Mouse (Mus musculus) limb, embryonic 15.5 days (tissue): ENCODE data around the gene Pabpc1l. TPM values are rescaled to one million over a fixed set of nuclear protein-coding genes. Genes with fewer than 3 reads are reported as not detected.

Experiments
- ATAC-seq: fragments of 200-750 bp; cut with Nextera tagmentation; 2 replicates; pipeline ENCODE4 v1.8.0; 2017; ENCODE audit warnings: low read depth, moderate TSS enrichment; ENCODE audit not compliant: insufficient number of reproducible peaks, low FRiP score, low TSS enrichment
- H3K27ac ChIP-seq: fragments of 300-500 bp; sonication (generic); 2 replicates; pipeline ENCODE4 v1.5.1; 2015; ENCODE audit warnings: moderate library complexity, mild to moderate bottlenecking, inconsistent platforms
- H3K27me3 ChIP-seq: fragments of 300-500 bp; sonication (generic); 2 replicates; pipeline ENCODE4 v1.6.1; 2015; ENCODE audit warnings: inconsistent platforms
- H3K36me3 ChIP-seq: fragments of 300-500 bp; sonication (generic); 2 replicates; pipeline ENCODE4 v1.6.1; 2015; ENCODE audit warnings: inconsistent platforms
- H3K4me1 ChIP-seq: fragments of 300-500 bp; sonication (generic); 2 replicates; pipeline ENCODE4 v1.6.1; 2015; ENCODE audit warnings: inconsistent platforms
- H3K4me2 ChIP-seq: fragments of 300-500 bp; sonication (generic); 2 replicates; pipeline ENCODE4 v1.6.1; 2015; ENCODE audit warnings: mild to moderate bottlenecking, inconsistent platforms
- H3K4me3 ChIP-seq: fragments of 300-500 bp; sonication (generic); 2 replicates; pipeline ENCODE4 v1.5.1; 2015; ENCODE audit warnings: mild to moderate bottlenecking, inconsistent platforms
- H3K9ac ChIP-seq: fragments of 300-500 bp; sonication (generic); 2 replicates; pipeline ENCODE4 v1.6.1; 2015; ENCODE audit warnings: inconsistent platforms
- H3K9me3 ChIP-seq: fragments of 300-500 bp; sonication (generic); 2 replicates; pipeline ENCODE4 v1.6.1; 2016; ENCODE audit warnings: inconsistent platforms
- WGBS: fragments of 180-500 bp; shearing (Covaris S2); methylation state at CpG from one replicate; pipeline ENCODE4 v1.1.7; 2015; 5-methylcytosine and 5-hydroxymethylcytosine counted together
- polyA plus RNA-seq: library from polyadenylated mRNA; unstranded; fragments of >200 nt; fragmentation: Nextera tagmentation; extraction: Ambion mirVana; gene quantifications from 2 replicates; pipeline ENCODE4 v1.2.1, GENCODE M21; 2015

The Pabpc1l gene
- polyA plus RNA-seq: 1.5 and 2.8 TPM in 2 replicates

- H3K27ac ChIP-seq: no peak within 1 kb of the TSS
- H3K4me1 ChIP-seq: no peaks in the 10 kb centered on the region
- H3K27me3 ChIP-seq: no peaks in the 10 kb centered on the region
- H3K9me3 ChIP-seq: no peaks in the 10 kb centered on the region
- 83% methylated on average over 16 of the region's 16 CpGs for WGBS
- no peak within 1 kb of the TSS for H3K9ac ChIP-seq
- no peaks in the 10 kb centered on the region; the same call in 1 of the 2 replicates for H3K36me3 ChIP-seq
- no peak for ATAC-seq
- no peak within 1 kb of the TSS for H3K4me3 ChIP-seq
- H3K4me2 ChIP-seq: no peak within 1 kb of the TSS
These were observed at the start of gene Pabpc1l for GRCm38 (mm10) chr2:164025150-164025549. TSS of gene Pabpc1l (plus strand) at chr2:164025450.

- H3K4me3 ChIP-seq: no peak overlapping the region
- no peaks in the 10 kb centered on the region for H3K9me3 ChIP-seq
- no peaks in the 10 kb centered on the region for H3K36me3 ChIP-seq
- no peak overlapping the region for H3K27ac ChIP-seq
- H3K4me2 ChIP-seq: no peak overlapping the region
- H3K9ac ChIP-seq: no peak overlapping the region
- no peaks in the 10 kb centered on the region for H3K27me3 ChIP-seq
- H3K4me1 ChIP-seq: no peaks in the 10 kb centered on the region
- 0 out of 2 replicates have a peak, but pooled peaks have one; percentile 44 for ATAC-seq
- WGBS: 91% methylated on average over 6 of the region's 7 CpGs
These were observed 48.8 kb upstream of the Pabpc1l start for GRCm38 (mm10) chr2:163976448-163976847.

DNA sequence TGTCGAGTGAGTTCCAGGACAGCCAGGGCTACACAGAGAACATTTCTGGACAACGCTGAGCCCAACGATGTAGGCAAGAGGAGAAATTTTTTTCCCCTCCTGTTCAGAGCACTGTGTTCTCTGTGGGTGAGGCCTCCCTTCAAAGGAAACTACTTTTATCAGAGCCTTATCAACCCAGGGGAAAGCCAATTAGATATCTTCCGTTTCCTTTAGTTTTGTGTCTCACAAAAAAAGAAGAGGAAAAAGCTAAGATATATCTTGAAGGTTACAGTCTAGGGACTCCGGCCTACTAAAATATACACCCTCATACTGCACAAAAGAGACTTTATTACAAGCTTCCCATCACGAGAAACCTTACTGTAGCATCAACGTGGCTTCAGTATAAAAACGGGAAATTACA, 38.0 kb upstream of the Pabpc1l start:
- Histone ChIP-seq H3K9ac (no peak overlapping the region), H3K36me3 (no peaks in the 10 kb centered on the region), H3K9me3 (no peaks in the 10 kb centered on the region), H3K4me2 (no peak overlapping the region), H3K4me1 (no peaks in the 10 kb centered on the region), H3K27me3 (no peaks in the 10 kb centered on the region), H3K4me3 (no peak overlapping the region), H3K27ac (no peak overlapping the region)
- no peak for ATAC-seq
- WGBS: 81% methylated on average over 8 of the region's 8 CpGs

- WGBS: 92% methylated on average over 2 of the region's 2 CpGs
- Histone ChIP-seq H3K9me3 (no peaks in the 10 kb centered on the region), H3K4me3 (no peak overlapping the region), H3K4me2 (no peak overlapping the region), H3K27me3 (no peaks in the 10 kb centered on the region), H3K27ac (no peak overlapping the region), H3K9ac (no peak overlapping the region), H3K4me1 (peaks cover 12% of the 10 kb centered on the region), H3K36me3 (peaks cover under 1% of the 10 kb centered on the region; the same call in 1 of the 2 replicates)
- ATAC-seq: no peak
These were observed 32.4 kb upstream of the Pabpc1l start for GRCm38 (mm10) chr2:163992871-163993270.

GRCm38 (mm10) chr2:163994654-163994976, 30.6 kb upstream of the Pabpc1l start, which contains the start of gene Ywhab:
TSS of gene Ywhab (plus strand) at chr2:163994960.
- ATAC-seq: no peak
- Histone ChIP-seq H3K27me3 (no peaks in the 10 kb centered on the region), H3K27ac (peak within 1 kb of the TSS; percentile 96), H3K4me2 (peak within 1 kb of the TSS; percentile 51), H3K36me3 (peaks cover 2% of the 10 kb centered on the region; the same call in 1 of the 2 replicates), H3K9ac (peak within 1 kb of the TSS; percentile 96), H3K9me3 (no peaks in the 10 kb centered on the region), H3K4me3 (peak within 1 kb of the TSS; percentile 99), H3K4me1 (peaks cover 12% of the 10 kb centered on the region)
- WGBS: 0% methylated on average over 14 of the region's 14 CpGs

GRCm38 (mm10) chr2:163994977-163995862, 30.0 kb upstream of the Pabpc1l start:
- no peaks in the 10 kb centered on the region for H3K9me3 ChIP-seq
- peak overlapping the region; percentile 96 for H3K27ac ChIP-seq
- peak overlapping the region; percentile 51 for H3K4me2 ChIP-seq
- under 1% methylated on average over 69 of the region's 79 CpGs for WGBS
- H3K4me3 ChIP-seq: peak overlapping the region; percentile 99
- H3K27me3 ChIP-seq: no peaks in the 10 kb centered on the region
- ATAC-seq: peak; percentile 100
- H3K4me1 ChIP-seq: peaks cover 12% of the 10 kb centered on the region
- H3K9ac ChIP-seq: peak overlapping the region; percentile 96
- peaks cover 2% of the 10 kb centered on the region; the same call in 1 of the 2 replicates for H3K36me3 ChIP-seq

- ATAC-seq: no peak
- peak overlapping the region; percentile 51 for H3K4me2 ChIP-seq
- H3K36me3 ChIP-seq: peaks cover 2% of the 10 kb centered on the region; the same call in 1 of the 2 replicates
- H3K4me3 ChIP-seq: peak overlapping the region; percentile 99
- no peaks in the 10 kb centered on the region for H3K27me3 ChIP-seq
- WGBS: 63% methylated on average over 6 of the region's 6 CpGs
- peak overlapping the region; percentile 96; the same call in 1 of the 2 replicates for H3K9ac ChIP-seq
- no peaks in the 10 kb centered on the region for H3K9me3 ChIP-seq
- H3K27ac ChIP-seq: 0 out of 2 replicates have a peak overlapping the region, but pooled peaks have one; percentile 17
- H3K4me1 ChIP-seq: peaks cover 12% of the 10 kb centered on the region
These were observed 29.0 kb upstream of the Pabpc1l start for GRCm38 (mm10) chr2:163996275-163996674.

- H3K36me3 ChIP-seq: peaks cover 2% of the 10 kb centered on the region; the same call in 1 of the 2 replicates
- H3K27ac ChIP-seq: no peak overlapping the region
- 72% methylated on average over 5 of the region's 5 CpGs for WGBS
- ATAC-seq: no peak
- H3K4me2 ChIP-seq: peak overlapping the region; percentile 10; the same call in 1 of the 2 replicates
- H3K9me3 ChIP-seq: no peaks in the 10 kb centered on the region
- peaks cover 12% of the 10 kb centered on the region for H3K4me1 ChIP-seq
- no peak overlapping the region for H3K9ac ChIP-seq
- H3K4me3 ChIP-seq: no peak overlapping the region
- H3K27me3 ChIP-seq: no peaks in the 10 kb centered on the region
These were observed 28.4 kb upstream of the Pabpc1l start for GRCm38 (mm10) chr2:163996899-163997298.

- peaks cover 12% of the 10 kb centered on the region for H3K4me1 ChIP-seq
- no peaks in the 10 kb centered on the region for H3K27me3 ChIP-seq
- H3K9ac ChIP-seq: no peak overlapping the region
- ATAC-seq: no peak
- H3K36me3 ChIP-seq: peaks cover 2% of the 10 kb centered on the region; the same call in 1 of the 2 replicates
- 93% methylated on average over 6 of the region's 6 CpGs for WGBS
- H3K4me3 ChIP-seq: no peak overlapping the region
- H3K4me2 ChIP-seq: no peak overlapping the region
- no peaks in the 10 kb centered on the region for H3K9me3 ChIP-seq
- H3K27ac ChIP-seq: no peak overlapping the region
These were observed 26.3 kb upstream of the Pabpc1l start for GRCm38 (mm10) chr2:163998981-163999380.

DNA sequence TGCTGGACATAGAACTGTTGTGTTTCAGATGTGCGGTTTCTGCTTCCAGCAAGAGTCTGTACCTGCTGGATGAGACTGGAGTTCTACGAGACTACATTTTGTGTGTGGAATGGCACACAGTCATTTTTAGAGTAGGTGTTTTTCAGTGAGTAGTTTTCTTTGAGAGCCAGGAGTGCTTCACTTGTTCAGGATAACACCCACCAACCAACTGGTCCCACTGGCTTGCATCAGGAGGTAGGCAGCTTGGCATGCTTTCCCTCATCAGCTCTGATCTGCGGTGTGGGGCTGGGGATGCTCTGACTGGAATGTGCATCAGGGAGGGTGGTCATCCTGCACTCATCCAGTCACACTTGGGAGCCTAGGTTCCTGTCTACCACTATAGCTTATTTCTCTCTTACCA, 22.6 kb upstream of the Pabpc1l start:
- WGBS: 92% methylated on average over 3 of the region's 3 CpGs
- no peak overlapping the region for H3K9ac ChIP-seq
- H3K36me3 ChIP-seq: peaks cover 2% of the 10 kb centered on the region; the same call in 1 of the 2 replicates
- peaks cover 13% of the 10 kb centered on the region for H3K4me1 ChIP-seq
- H3K4me2 ChIP-seq: no peak overlapping the region
- H3K4me3 ChIP-seq: no peak overlapping the region
- H3K27ac ChIP-seq: no peak overlapping the region
- no peaks in the 10 kb centered on the region for H3K9me3 ChIP-seq
- no peak for ATAC-seq
- H3K27me3 ChIP-seq: no peaks in the 10 kb centered on the region

DNA sequence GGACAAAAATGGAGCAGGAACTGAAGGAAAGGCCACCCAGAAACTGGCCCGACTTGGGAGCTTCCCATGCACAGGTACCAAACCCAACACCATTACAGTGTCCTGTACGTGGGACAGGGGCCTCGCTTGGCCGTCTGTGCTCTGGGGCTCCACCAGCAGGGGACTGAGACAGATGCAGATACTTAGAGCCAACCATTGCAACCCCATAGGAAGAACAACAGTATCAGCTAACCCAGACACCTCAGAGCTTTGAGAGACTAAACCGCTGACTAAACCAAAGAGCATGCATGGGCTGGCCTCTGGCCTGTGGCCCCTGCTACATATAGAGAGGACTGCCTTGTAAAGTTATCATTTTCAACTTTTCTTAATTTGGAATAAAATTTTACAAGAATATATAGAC, 20.7 kb upstream of the Pabpc1l start:
- no peaks in the 10 kb centered on the region for H3K9me3 ChIP-seq
- no peak overlapping the region for H3K27ac ChIP-seq
- no peak overlapping the region for H3K9ac ChIP-seq
- no peak overlapping the region for H3K4me2 ChIP-seq
- 73% methylated on average over 5 of the region's 5 CpGs for WGBS
- no peak for ATAC-seq
- H3K36me3 ChIP-seq: no peaks in the 10 kb centered on the region
- no peaks in the 10 kb centered on the region for H3K27me3 ChIP-seq
- no peak overlapping the region for H3K4me3 ChIP-seq
- peaks cover 13% of the 10 kb centered on the region for H3K4me1 ChIP-seq

DNA sequence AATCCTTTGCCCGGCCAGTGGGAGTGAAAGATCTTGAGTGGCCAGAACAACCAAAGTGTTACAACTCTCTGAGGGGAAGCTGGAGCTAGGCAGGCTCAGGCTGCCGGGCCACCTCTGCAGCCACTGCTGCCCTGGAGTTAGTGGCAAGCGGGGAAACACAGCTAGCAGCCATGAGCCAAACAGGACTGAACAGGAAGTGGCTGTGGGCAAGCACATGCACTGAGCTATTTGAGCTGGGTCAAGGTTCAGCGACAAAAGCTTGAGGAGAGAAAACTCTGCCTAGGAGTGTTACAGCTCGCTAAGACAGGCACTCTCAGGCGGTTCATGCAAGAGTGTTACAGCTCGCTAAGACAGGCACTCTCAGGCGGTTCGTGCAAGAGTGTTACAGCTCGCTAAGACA, 18.3 kb upstream of the Pabpc1l start:
- Histone ChIP-seq H3K9me3 (no peaks in the 10 kb centered on the region), H3K36me3 (peaks cover 6% of the 10 kb centered on the region), H3K4me3 (no peak overlapping the region), H3K27me3 (no peaks in the 10 kb centered on the region), H3K4me1 (peaks cover 13% of the 10 kb centered on the region), H3K9ac (no peak overlapping the region), H3K4me2 (no peak overlapping the region), H3K27ac (peak overlapping the region; percentile 27; the same call in 1 of the 2 replicates)
- no peak for ATAC-seq
- 63% methylated on average over 10 of the region's 10 CpGs for WGBS
